Mouse (Mus musculus) spleen, adult 12 weeks (tissue): ENCODE measurements around the gene Ctnnbl1.

Experiments used
- DNase-seq: peaks from one replicate; pipeline ENCODE4 v3.0.0; 2022; ENCODE audit warnings: low spot score

The Ctnnbl1 gene

GRCm38 (mm10) chr2:157750926-157751588 is 13.9 kb downstream of the Ctnnbl1 start:
- no peak for DNase-seq

GRCm38 (mm10) chr2:157751589-157752373 is 14.6 kb downstream of the Ctnnbl1 start:
- DNase-seq: no peak

DNA sequence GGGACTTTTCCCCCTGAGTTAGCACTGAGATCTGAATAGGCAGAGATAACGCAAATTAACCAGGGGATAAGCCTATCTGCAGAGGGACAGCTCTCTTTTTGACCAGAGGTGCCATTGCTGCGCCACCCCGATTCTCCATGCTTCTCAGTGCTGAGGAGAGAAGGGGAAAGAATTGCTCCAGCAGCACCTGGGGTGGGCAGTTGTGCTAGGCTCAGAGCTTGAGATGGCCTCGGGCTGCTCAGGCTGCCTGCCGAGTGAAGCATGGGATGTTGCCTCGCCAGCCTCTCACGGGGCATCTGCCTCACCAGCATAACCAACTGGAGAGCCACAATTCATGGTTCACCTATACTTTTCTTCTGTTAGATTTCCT is 15.2 kb downstream of the Ctnnbl1 start:
- no peak for DNase-seq

DNA sequence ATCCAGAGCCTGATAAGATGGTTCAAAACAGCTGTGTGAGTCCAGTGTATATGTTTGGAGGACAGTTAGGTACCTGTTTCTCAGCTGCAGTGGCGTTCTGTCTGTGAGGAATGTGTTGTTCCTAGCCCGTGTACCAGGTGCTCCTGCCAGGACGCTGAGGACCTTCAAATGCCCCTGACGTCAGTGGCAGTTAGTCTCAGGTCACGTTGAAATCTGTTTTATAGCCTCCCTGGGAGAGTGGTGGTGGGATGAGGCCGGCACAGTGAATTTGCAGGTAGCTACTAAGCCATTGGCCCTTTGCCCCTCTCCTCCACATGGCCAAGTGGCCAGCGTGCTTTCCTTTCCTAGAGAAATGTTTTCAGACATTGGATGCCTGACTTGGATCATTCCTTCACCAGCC is 18.6 kb downstream of the Ctnnbl1 start:
- no peak for DNase-seq

DNA sequence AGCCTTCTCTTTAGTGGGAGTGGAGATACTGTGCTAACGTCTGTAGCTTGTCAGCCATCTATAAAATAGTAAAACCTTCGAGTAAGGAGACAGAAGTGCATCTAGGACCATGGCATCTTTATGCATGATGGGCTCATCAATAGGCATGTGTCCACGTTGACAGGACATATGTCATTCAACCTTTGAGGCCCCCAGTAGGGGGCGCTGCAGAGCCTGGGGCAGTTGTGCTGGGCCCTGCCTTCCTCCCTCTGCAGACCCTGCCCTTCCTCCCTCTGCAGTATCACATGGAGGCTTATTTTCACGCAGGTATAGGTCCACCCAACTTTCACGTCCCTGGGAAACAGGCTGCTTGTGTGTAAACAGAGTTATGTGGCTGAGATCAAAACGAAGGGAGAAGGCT is 19.0 kb downstream of the Ctnnbl1 start:
- no peak for DNase-seq

- no peak for DNase-seq
These were observed 21.2 kb downstream of the Ctnnbl1 start for GRCm38 (mm10) chr2:157758395-157758794.

DNA sequence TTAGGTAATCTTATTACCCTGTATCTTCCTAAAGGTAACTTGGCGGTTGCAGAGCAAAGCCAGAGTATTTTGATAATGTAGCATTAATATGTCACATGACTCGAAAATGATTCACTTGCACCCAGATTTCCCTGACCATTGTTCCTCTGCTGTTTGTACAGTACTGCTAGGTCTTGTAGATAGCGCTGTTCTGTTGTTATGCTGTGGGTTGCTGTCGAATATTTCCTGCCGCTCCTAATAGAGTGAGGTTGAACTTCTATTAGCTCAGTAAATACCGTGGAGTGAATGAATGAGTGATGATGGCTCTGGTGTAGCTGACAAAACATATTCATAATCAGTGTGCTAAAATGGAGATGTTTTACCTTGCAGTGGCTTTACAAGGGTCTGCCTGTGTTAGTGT is 22.5 kb downstream of the Ctnnbl1 start:
- no peak for DNase-seq

- DNase-seq: no peak
These were observed 25.7 kb downstream of the Ctnnbl1 start for GRCm38 (mm10) chr2:157762903-157763302.

GRCm38 (mm10) chr2:157766591-157766990 is 29.4 kb downstream of the Ctnnbl1 start:
- no peak for DNase-seq

DNA sequence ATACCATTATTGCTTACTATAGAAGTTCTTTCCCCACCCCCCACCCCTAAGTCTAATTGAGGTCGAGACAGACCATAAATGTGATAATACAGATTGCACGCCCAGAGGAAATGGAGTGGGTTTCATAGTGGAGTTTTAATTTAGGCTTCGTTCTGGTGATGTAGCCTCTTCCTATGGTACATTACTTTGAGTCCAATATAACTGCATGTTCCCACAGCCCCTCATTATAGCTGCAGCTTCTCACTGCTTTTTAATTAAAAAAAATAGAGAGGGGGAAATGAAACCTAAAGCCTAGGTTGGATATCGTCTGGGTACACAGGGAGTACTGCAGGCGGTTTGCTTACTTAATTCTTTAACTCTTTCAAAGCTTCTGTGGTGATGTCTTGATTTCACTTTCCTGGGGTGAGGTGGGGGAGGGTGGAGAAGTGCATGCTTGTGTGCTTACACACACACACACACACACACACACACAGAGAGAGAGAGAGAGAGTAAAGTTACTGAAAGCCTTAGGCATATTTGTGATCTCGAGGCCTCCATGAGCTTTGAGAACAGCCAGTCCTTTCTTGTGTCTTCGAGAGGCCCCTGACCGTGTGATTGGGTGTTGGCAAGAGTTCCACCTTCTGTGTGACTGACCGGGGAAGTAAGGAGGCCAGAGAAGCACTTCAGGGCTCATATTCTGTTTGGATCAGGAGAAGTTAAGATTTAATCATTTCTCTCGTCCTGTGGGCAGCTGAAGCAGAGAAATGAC is 31.7 kb downstream of the Ctnnbl1 start:
- DNase-seq: no peak

- DNase-seq: no peak
These were observed 33.6 kb downstream of the Ctnnbl1 start for GRCm38 (mm10) chr2:157770761-157771160.

- no peak for DNase-seq
These were observed 36.5 kb downstream of the Ctnnbl1 start for GRCm38 (mm10) chr2:157773661-157774060.

DNA sequence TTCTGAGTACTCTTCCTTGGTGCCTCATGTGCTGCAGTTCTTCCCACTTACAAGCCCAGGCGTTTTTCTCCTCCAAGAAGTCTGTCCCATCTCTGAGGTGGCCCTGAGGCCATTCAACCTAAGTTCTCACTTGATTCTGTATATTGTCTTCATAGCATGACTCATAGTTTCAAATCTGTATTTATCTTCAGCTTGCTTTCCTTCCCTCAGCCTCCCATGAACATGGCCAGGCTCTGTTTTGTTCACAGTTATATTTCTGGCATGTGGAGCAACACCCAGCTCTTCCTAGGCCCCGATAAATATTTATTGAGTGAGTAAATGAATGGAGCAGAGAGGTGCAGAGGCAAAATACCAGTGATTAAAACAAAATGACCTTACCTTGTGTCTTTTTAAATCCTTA is 38.8 kb downstream of the Ctnnbl1 start:
- DNase-seq: no peak

DNA sequence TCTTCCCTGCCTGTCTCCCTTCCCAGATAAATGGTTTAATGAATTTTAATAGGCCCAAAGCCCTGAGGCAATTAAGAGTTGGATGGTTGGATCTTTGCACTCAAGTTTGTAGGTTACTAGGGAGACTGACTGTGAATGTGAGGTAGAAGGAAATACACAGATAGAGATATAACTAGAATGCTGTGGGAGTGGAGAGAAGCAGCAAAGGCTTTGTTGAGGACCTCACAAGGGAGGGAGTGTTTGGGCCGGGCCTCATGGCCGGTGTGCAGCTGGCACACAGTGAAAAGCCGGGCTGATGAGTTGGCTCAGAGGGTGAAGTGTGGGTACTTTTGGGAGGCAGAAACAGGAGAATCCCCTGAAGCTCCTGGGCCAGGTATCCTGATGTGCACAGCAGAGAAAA is 43.8 kb downstream of the Ctnnbl1 start:
- DNase-seq: no peak

DNA sequence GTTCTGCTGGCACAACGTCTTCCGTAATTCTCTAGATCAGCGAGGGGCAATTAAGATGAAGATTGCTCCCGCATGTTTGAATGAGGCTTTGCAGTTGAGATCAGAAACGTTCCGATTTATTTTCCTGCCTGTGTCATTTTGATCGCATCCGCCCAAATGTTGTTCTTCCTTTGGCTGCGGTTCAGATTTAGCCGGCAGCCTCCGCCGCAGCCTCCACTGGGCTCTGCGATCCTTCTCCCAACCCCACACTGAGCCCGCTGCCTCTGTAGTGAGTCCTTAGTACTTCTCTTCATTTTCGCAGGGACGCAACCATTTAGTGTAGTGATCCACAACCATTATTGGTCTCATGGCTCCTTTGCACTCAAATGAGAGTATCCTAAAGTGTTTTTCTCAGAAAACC is 46.0 kb downstream of the Ctnnbl1 start:
- DNase-seq: no peak

DNA sequence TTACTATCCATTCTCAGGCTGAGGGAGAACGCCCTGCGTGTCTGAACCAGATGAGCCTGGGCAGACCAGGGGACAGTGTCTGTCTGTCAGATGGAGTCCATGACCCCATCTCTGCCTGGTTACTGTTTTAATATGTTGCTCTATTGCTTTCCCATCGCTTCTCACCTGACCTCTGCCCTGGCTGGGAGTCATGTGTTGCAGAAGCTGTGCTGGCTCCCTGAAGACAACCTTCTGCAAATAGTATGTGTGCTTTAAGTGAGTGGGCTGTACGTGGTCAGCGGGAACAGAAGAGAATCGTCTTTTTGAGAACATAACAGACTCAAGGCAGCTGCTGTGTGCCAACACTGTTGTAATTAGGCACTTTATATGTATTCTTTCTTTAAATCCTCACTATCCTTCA is 47.0 kb downstream of the Ctnnbl1 start:
- no peak for DNase-seq

DNA sequence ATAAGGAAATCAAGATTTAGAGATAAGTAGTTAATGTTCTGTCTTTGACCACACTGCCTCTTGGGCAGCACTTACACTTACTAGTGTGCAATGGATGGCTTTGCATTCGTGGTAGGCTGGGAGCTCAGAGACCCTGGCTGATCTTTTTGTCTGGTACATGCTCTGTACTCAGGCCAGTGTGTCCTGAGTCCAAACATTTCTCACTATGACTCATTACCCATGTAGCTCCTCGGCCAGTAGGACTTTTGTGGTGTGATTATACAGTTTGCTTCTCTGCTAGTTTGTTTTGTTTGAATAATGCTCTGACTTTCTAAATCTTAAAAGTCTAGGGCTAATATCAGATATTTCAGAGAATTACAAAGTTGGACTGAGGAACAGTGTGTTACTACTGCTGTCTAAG is 47.4 kb downstream of the Ctnnbl1 start:
- no peak for DNase-seq

GRCm38 (mm10) chr2:157789226-157789625 is 52.0 kb downstream of the Ctnnbl1 start:
- no peak for DNase-seq

DNA sequence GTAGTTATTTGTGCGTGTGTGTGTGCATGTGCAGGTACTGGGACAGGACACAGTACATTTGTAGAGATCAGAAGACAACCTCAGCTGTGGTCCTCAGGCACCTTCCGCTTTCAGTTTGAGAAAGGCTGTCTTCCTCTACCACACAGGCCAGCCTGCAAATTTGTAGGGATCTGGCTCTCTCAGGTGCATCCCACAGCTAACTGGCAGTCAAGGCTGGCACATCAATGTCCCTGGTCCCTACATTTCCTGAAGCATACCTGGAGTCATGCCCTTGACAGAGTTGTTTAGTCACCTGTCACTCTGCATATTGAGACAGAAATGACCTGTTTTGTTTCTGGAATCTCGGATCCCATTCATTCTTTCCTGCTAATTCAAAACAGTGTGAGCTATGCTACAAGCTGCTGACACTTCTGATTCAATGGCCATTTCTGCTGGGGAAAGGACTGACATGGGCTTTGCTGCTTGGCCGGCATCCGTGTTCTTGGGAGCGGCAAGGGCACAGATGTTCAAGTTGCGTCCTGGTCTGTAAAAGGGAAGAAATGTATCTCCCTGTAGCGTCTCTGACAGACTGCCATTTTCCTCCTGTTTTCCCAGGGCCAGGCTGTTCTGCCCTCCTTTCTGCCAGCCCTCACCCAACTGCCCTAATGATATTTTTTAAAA is 53.8 kb downstream of the Ctnnbl1 start:
- no peak for DNase-seq

GRCm38 (mm10) chr2:157791528-157792162 is 54.4 kb downstream of the Ctnnbl1 start:
- no peak for DNase-seq

- no peak for DNase-seq
These were observed 55.8 kb downstream of the Ctnnbl1 start for GRCm38 (mm10) chr2:157792840-157793552.
